Mouse (Mus musculus): ENCODE results near the gene Tmcc1. TPM values are rescaled to one million over a fixed set of nuclear protein-coding genes. Genes with fewer than 3 reads are reported as not detected.

Gene Tmcc1
- polyA plus RNA-seq, 1 experiment from 2014 or later, result 13.6 TPM

DNA sequence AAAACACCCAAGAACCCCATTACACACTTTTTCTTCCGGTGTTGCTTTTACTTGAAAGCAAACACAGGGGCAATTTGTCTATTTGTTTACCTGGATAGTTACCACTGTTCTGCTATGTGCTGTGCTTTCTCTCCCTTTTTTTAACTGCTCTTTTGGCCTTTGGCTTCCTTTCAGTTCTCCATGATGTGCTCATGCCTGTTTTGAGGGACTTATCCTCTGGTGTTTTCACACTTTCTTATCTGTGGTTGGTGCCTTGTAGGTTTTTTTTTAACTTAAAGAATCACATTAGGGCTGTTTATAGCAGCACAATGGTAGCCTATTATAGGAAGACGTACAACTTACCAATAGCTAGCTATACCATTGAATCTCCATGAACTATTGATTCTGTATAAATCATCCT lies 51.6 kb downstream of the Tmcc1 start:
- no peak overlapping the region for H3K9ac ChIP-seq
- no peaks in the 10 kb centered on the region for H3K4me1 ChIP-seq
- no peak overlapping the region for H3K4me3 ChIP-seq (replicated peaks)
- no peak overlapping the region for H3K4me2 ChIP-seq (replicated peaks)
- H3K9me3 ChIP-seq (replicated peaks), result no peaks in the 10 kb centered on the region
- whole genome bisulfite sequencing, result 70% methylated on average over 2 of the region's 2 CpGs
- ATAC-seq (ENCODE audit: insufficient number of reproducible peaks, low FRiP score, low TSS enrichment, low read depth), result no peak
- no peaks in the 10 kb centered on the region for H3K27me3 ChIP-seq
- no peak overlapping the region for H3K27ac ChIP-seq (replicated peaks)
- H3K36me3 ChIP-seq, result peaks cover 2% of the 10 kb centered on the region; the same call in 1 of the 2 replicates

DNA sequence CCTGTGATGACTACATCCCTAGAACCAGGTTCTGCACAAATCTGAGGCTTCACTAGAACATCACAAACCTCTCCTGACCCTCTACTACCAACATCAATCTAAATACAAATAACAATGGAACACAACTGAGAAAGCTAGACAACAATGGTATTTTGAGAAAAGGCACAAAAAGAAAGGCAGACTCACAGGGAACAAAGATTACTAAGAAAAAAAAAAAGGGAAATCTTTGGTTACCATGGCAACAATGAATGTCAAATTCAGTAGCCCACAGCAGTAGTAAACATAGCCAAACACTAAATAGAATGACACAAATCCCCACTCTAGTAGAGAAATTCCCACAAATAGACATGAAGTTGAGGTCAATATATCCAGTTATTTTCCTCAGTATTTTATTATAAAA lies 52.5 kb downstream of the Tmcc1 start:
- Histone ChIP-seq H3K4me1 (no peaks in the 10 kb centered on the region), H3K27me3 (no peaks in the 10 kb centered on the region), H3K36me3 (peaks cover 2% of the 10 kb centered on the region; the same call in 1 of the 2 replicates), H3K4me2 (replicated peaks) (no peak overlapping the region), H3K9me3 (replicated peaks) (no peaks in the 10 kb centered on the region), H3K27ac (replicated peaks) (no peak overlapping the region), H3K4me3 (replicated peaks) (no peak overlapping the region), H3K9ac (no peak overlapping the region)
- ATAC-seq (ENCODE audit: insufficient number of reproducible peaks, low FRiP score, low TSS enrichment, low read depth), result no peak

DNA sequence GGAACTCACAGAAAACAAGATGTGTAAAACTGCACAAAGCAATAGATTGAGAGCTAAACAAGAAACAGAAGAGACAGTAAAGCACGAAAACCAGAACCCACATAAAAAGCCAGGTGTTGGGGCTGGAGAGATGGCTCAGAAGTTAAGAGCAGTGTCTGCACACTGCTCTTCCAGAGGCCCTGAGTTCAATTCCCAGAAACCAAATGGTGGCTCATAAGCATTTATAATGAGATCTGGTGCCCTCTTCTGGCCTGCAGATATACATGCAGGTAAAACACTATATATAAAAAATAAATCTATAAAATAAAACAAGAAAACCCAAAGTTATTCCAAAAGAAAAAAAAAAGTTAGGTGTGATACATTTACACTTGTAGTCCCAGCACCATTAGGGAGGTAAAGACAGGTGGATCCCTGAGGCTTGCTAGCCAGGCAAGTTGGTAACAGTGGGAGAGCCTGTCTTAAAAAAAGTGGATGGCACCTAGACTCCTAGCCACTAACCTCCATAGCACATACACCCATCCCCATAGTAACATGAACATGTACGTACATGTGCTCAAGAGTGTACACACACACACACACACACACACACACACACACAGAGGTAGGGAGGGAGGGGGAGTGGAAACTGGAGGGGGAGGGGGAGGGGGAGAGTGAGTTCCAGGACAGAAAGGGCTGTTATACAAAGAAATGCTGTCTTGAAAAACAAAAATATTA lies 54.0 kb downstream of the Tmcc1 start:
- 63% methylated on average over 2 of the region's 2 CpGs for WGBS
- H3K27me3 ChIP-seq, result no peaks in the 10 kb centered on the region
- ATAC-seq (ENCODE audit: insufficient number of reproducible peaks, low FRiP score, low TSS enrichment, low read depth), result no peak; the same call in 1 of the 2 replicates
- no peak overlapping the region for H3K4me3 ChIP-seq (replicated peaks)
- peaks cover 2% of the 10 kb centered on the region; the same call in 1 of the 2 replicates for H3K36me3 ChIP-seq
- no peaks in the 10 kb centered on the region for H3K9me3 ChIP-seq (replicated peaks)
- no peaks in the 10 kb centered on the region for H3K4me1 ChIP-seq
- no peak overlapping the region for H3K9ac ChIP-seq
- no peak overlapping the region for H3K27ac ChIP-seq (replicated peaks)
- no peak overlapping the region for H3K4me2 ChIP-seq (replicated peaks)

- 38% methylated on average over 7 of the region's 7 CpGs for WGBS
Observed at GRCm38 (mm10) chr6:116135971-116136632, 57.2 kb downstream of the Tmcc1 start.

DNA sequence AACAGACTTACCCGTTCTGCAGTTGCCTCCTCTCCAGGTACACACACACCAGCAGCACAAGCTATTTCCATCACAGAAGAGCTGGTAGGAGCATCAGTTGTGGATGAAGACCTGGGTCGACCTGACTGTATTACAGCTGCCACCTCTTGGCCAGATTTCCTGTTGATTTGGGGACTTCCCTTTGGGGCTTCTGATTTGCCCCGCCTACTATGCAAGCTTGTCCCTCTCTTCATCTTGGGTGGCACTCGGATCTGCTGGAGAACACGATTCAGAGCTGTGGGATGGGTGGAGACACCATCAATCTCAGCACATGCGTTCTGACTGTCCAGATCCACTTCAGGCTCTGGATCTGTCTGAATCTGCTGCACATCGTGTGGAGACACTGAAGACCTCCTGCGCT lies 59.5 kb downstream of the Tmcc1 start:
- ATAC-seq (ENCODE audit: insufficient number of reproducible peaks, low FRiP score, low TSS enrichment, low read depth), result no peak
- Histone ChIP-seq H3K4me2 (replicated peaks) (no peak overlapping the region), H3K9ac (no peak overlapping the region), H3K4me1 (no peaks in the 10 kb centered on the region), H3K27ac (replicated peaks) (no peak overlapping the region), H3K36me3 (0 out of 2 replicates have a peak, but pooled peaks cover 3% of the 10 kb centered on the region), H3K4me3 (replicated peaks) (no peak overlapping the region), H3K9me3 (replicated peaks) (no peaks in the 10 kb centered on the region), H3K27me3 (no peaks in the 10 kb centered on the region)
- 77% methylated on average over 8 of the region's 8 CpGs for WGBS

More at GRCm38 (mm10) chr6:116135971-116136632, 57.2 kb downstream of the Tmcc1 start:
- ATAC-seq (ENCODE audit: insufficient number of reproducible peaks, low FRiP score, low TSS enrichment, low read depth), result no peak
- 0 out of 2 replicates have a peak, but pooled peaks cover 3% of the 10 kb centered on the region for H3K36me3 ChIP-seq
- 0 out of 2 replicates have a peak overlapping the region, but pooled peaks have one; percentile 10 for H3K4me2 ChIP-seq (replicated peaks)
- no peak overlapping the region for H3K9ac ChIP-seq
- no peak overlapping the region for H3K27ac ChIP-seq (replicated peaks)
- no peaks in the 10 kb centered on the region for H3K9me3 ChIP-seq (replicated peaks)
- no peaks in the 10 kb centered on the region for H3K4me1 ChIP-seq
- no peak overlapping the region for H3K4me3 ChIP-seq (replicated peaks)
- H3K27me3 ChIP-seq, result no peaks in the 10 kb centered on the region

DNA sequence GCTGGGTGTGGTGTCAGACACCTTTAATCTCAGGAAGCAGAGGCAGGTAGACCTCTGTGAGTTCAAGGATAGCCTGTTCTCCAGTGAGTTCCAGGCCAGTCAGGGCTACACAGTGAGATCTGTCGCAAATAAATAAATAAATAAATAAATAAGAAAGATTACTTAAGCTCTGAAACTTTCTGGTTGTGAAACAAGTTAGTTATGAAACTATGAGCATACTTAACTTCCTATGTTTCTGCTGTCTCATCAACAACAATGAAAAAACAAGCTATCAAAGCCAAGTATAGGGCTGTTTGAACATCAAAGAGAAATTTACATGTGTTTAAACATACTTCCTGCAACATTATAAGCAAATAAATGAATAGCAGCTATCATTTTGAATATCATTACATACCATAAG lies 61.5 kb downstream of the Tmcc1 start:
- no peak overlapping the region for H3K9ac ChIP-seq
- no peak overlapping the region for H3K27ac ChIP-seq (replicated peaks)
- 0 out of 2 replicates have a peak, but pooled peaks cover 3% of the 10 kb centered on the region for H3K36me3 ChIP-seq
- no peak overlapping the region for H3K4me3 ChIP-seq (replicated peaks)
- H3K4me1 ChIP-seq, result no peaks in the 10 kb centered on the region
- ATAC-seq (ENCODE audit: insufficient number of reproducible peaks, low FRiP score, low TSS enrichment, low read depth), result no peak
- WGBS, result 88% methylated on average over 1 of the region's 1 CpGs
- H3K4me2 ChIP-seq (replicated peaks), result no peak overlapping the region
- H3K27me3 ChIP-seq, result no peaks in the 10 kb centered on the region
- H3K9me3 ChIP-seq (replicated peaks), result no peaks in the 10 kb centered on the region

DNA sequence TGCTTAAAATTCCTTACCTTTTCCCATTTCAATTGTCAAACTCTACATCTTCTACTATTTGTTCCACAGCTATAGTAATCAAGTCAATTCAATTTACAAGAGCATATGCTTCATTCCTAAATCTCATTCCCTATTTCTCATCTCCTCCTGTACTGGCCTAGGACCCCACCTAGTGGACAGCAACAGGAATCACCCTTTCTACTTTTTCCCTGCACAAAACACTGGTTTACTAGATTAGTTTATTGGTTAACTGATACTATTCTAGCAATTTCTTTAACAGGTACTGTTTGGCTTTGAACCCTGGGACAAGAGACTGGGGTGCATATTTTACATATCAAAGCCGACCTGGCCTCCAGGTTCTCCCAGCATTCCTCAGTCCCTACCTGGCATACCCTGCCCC lies 64.6 kb downstream of the Tmcc1 start:
- no peak overlapping the region for H3K4me2 ChIP-seq (replicated peaks)
- H3K4me3 ChIP-seq (replicated peaks), result no peak overlapping the region
- no peaks in the 10 kb centered on the region for H3K9me3 ChIP-seq (replicated peaks)
- 6% methylated on average over 1 of the region's 1 CpGs for WGBS
- H3K9ac ChIP-seq, result no peak overlapping the region
- H3K4me1 ChIP-seq, result no peaks in the 10 kb centered on the region
- no peak overlapping the region for H3K27ac ChIP-seq (replicated peaks)
- H3K36me3 ChIP-seq, result 0 out of 2 replicates have a peak, but pooled peaks cover 7% of the 10 kb centered on the region
- H3K27me3 ChIP-seq, result no peaks in the 10 kb centered on the region
- no peak for ATAC-seq (ENCODE audit: insufficient number of reproducible peaks, low FRiP score, low TSS enrichment, low read depth)

GRCm38 (mm10) chr6:116127918-116128443 lies 65.3 kb downstream of the Tmcc1 start:
- no peak overlapping the region for H3K4me2 ChIP-seq (replicated peaks)
- H3K36me3 ChIP-seq, result 0 out of 2 replicates have a peak, but pooled peaks cover 7% of the 10 kb centered on the region
- no peak for ATAC-seq (ENCODE audit: insufficient number of reproducible peaks, low FRiP score, low TSS enrichment, low read depth)
- H3K9ac ChIP-seq, result no peak overlapping the region
- no peaks in the 10 kb centered on the region for H3K4me1 ChIP-seq
- no peaks in the 10 kb centered on the region for H3K9me3 ChIP-seq (replicated peaks)
- H3K4me3 ChIP-seq (replicated peaks), result no peak overlapping the region
- H3K27me3 ChIP-seq, result no peaks in the 10 kb centered on the region
- no peak overlapping the region for H3K27ac ChIP-seq (replicated peaks)

- no peak for ATAC-seq (ENCODE audit: insufficient number of reproducible peaks, low FRiP score, low TSS enrichment, low read depth)
- H3K4me3 ChIP-seq (replicated peaks), result no peak overlapping the region
- no peaks in the 10 kb centered on the region for H3K9me3 ChIP-seq (replicated peaks)
Observed at GRCm38 (mm10) chr6:116126577-116126976, 66.7 kb downstream of the Tmcc1 start.

DNA sequence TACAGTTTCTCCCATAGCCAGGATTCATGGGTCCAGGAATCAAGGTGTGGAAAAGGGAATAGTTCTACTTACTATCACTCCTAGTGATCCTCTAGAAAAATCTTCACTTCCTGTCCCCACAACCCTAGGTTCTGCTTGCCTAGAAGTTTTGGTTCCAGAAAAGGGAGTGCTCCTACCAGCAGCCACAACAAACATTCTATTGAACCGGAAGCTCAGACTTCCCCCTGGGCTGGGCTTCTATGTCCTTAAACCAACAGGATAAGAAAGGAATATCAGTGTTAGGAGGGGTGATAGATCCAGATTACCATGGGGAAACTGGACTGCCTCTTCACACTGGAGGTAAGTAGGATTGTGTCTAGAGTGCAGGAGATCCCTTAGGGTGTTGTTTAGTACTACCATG lies 70.4 kb downstream of the Tmcc1 start:
- H3K4me2 ChIP-seq (replicated peaks), result no peak overlapping the region
- no peak for ATAC-seq (ENCODE audit: insufficient number of reproducible peaks, low FRiP score, low TSS enrichment, low read depth)
- no peaks in the 10 kb centered on the region for H3K27me3 ChIP-seq
- no peaks in the 10 kb centered on the region for H3K4me1 ChIP-seq
- no peak overlapping the region for H3K9ac ChIP-seq
- no peak overlapping the region for H3K27ac ChIP-seq (replicated peaks)
- 81% methylated on average over 1 of the region's 1 CpGs for WGBS
- peaks cover 12% of the 10 kb centered on the region; the same call in 1 of the 2 replicates for H3K36me3 ChIP-seq
- no peak overlapping the region for H3K4me3 ChIP-seq (replicated peaks)
- no peaks in the 10 kb centered on the region for H3K9me3 ChIP-seq (replicated peaks)

More at GRCm38 (mm10) chr6:116126577-116126976, 66.7 kb downstream of the Tmcc1 start:
- Histone ChIP-seq H3K4me2 (replicated peaks) (no peak overlapping the region), H3K36me3 (peaks cover 10% of the 10 kb centered on the region; the same call in 1 of the 2 replicates), H3K27me3 (no peaks in the 10 kb centered on the region), H3K27ac (replicated peaks) (no peak overlapping the region), H3K4me1 (no peaks in the 10 kb centered on the region), H3K9ac (no peak overlapping the region)

- no peaks in the 10 kb centered on the region for H3K27me3 ChIP-seq
- 64% methylated on average over 4 of the region's 4 CpGs for WGBS
- no peaks in the 10 kb centered on the region for H3K4me1 ChIP-seq
- no peak overlapping the region for H3K4me3 ChIP-seq (replicated peaks)
- no peak overlapping the region for H3K27ac ChIP-seq (replicated peaks)
- peaks cover 12% of the 10 kb centered on the region; the same call in 1 of the 2 replicates for H3K36me3 ChIP-seq
- no peaks in the 10 kb centered on the region for H3K9me3 ChIP-seq (replicated peaks)
- H3K4me2 ChIP-seq (replicated peaks), result no peak overlapping the region
- no peak for ATAC-seq (ENCODE audit: insufficient number of reproducible peaks, low FRiP score, low TSS enrichment, low read depth)
- H3K9ac ChIP-seq, result no peak overlapping the region
Observed at GRCm38 (mm10) chr6:116119669-116120068, 73.6 kb downstream of the Tmcc1 start.
